ENCODE assay signal across 23 mouse cellular contexts in genomic region chr1:97827566-97827965, GRCm38 (mm10). TPM values are rescaled to one million over a fixed set of nuclear protein-coding genes. Genes with fewer than 3 reads are reported as not detected.
DNase-seq lines count a peak whose midpoint lies in the region; ATAC-seq and TF ChIP-seq lines count a peak whose summit lies in the region.
"Had no signal": no experiment of that assay in that cellular context is flagged by ENCODE, and none has a peak within 500 bp of the region (broad histone marks: within the 10 kb centered on the region; RNA-seq: fewer than 3 reads in every experiment).

No protein-coding gene starts in this region.

- WGBS in embryonic facial prominence, embryonic 14.5 days: 61% methylated on average over 2 of the region's 2 CpGs
- WGBS in embryonic facial prominence, embryonic 10.5 days: 81% methylated on average over 2 of the region's 2 CpGs
- 51% methylated on average over 2 of the region's 2 CpGs for whole genome bisulfite sequencing in lung, embryonic 16.5 days
- 35% methylated on average over 2 of the region's 2 CpGs for WGBS in lung, adult 2 months

- H3K27ac ChIP-seq in embryonic facial prominence, embryonic 14.5 days (replicated peaks; ENCODE audit: low read depth, low read length): no peak overlapping the region
- H3K27ac ChIP-seq in embryonic facial prominence, embryonic 10.5 days (replicated peaks): no peak overlapping the region
- peak overlapping the region; percentile 10; the same call in 1 of the 2 replicates for H3K27ac ChIP-seq in layer of hippocampus, adult 2 months
- no peak overlapping the region for H3K27ac ChIP-seq in lung, embryonic 16.5 days (ENCODE audit: low read length)
- H3K27ac ChIP-seq: embryonic facial prominence, embryonic 15.5 days; heart, embryonic 15.5 days; hindbrain, embryonic 13.5 days; kidney, postnatal 0 days; midbrain, embryonic 13.5 days had no signal

- no peak for ATAC-seq in embryonic facial prominence, embryonic 14.5 days (ENCODE audit: low read depth)
- ATAC-seq in lung, embryonic 16.5 days (ENCODE audit: low read depth): peak; percentile 64
- ATAC-seq: activated CD4-positive, CD25-positive, alpha-beta regulatory T cell, adult 4 months; liver, postnatal 0 days; midbrain, embryonic 13.5 days had no signal

- peak; percentile 13 for DNase-seq in embryonic facial prominence, embryonic 14.5 days (ENCODE audit: low spot score)
- DNase-seq in embryonic facial prominence, embryonic 10.5 days (ENCODE audit: low spot score): no peak
- peak in 1 of 2 experiments; percentile 55 for DNase-seq in layer of hippocampus, adult 2 months (ENCODE audit: low spot score in 2 of 2)
- no peak for DNase-seq in layer of hippocampus, postnatal 36 days
- DNase-seq in lung, adult 2 months: no peak
- peak; percentile 53 for DNase-seq in lung, postnatal 10 days
- no peak for DNase-seq in urinary bladder, postnatal 36 days (ENCODE audit: low spot score in 2 of 2)
- DNase-seq: adrenal gland, adult 8-10 months; cerebellum, adult 8-10 months; cerebellum, postnatal 36 days; embryo, embryonic 11 days; heart, postnatal 36 days; kidney, adult 18-20 months; liver, postnatal 0 days; right cerebral cortex, postnatal 25 days; thymus, postnatal 25 days had no signal

- no peak for TF ChIP-seq CTCF in layer of hippocampus, adult 2 months (conservative IDR thresholded peaks at IDR 0.05)
- no peak for TF ChIP-seq CTCF in lung, adult 2 months (IDR thresholded peaks at IDR 0.05; ENCODE audit: insufficient read depth, low read length)

- no peaks in the 10 kb centered on the region for H3K4me1 ChIP-seq in embryonic facial prominence, embryonic 14.5 days (ENCODE audit: control insufficient read depth, insufficient read depth, low read length)
- H3K4me1 ChIP-seq in embryonic facial prominence, embryonic 10.5 days: no peaks in the 10 kb centered on the region
- H3K4me1 ChIP-seq in lung, embryonic 16.5 days (replicated peaks; ENCODE audit: control insufficient read depth, insufficient read depth, low read length): no peaks in the 10 kb centered on the region
- H3K4me1 ChIP-seq in lung, adult 2 months (ENCODE audit: control insufficient read depth, insufficient read depth, low read length): no peaks in the 10 kb centered on the region; the same call in 1 of the 2 replicates
- H3K4me1 ChIP-seq: embryonic facial prominence, embryonic 15.5 days; heart, embryonic 15.5 days; hindbrain, embryonic 13.5 days; midbrain, embryonic 13.5 days had no signal

- TF ChIP-seq POLR2A in lung, adult 2 months (IDR thresholded peaks at IDR 0.05; ENCODE audit: borderline replicate concordance, extremely low read depth, low read depth, low read length): no peak

- no peaks in the 10 kb centered on the region for H3K9me3 ChIP-seq in embryonic facial prominence, embryonic 14.5 days (ENCODE audit: control insufficient read depth, low read length)
- H3K9me3 ChIP-seq in embryonic facial prominence, embryonic 10.5 days: no peaks in the 10 kb centered on the region
- H3K9me3 ChIP-seq in lung, embryonic 16.5 days (ENCODE audit: control insufficient read depth, low read length): no peaks in the 10 kb centered on the region
- H3K9me3 ChIP-seq: embryonic facial prominence, embryonic 15.5 days; heart, embryonic 15.5 days; hindbrain, embryonic 13.5 days; midbrain, embryonic 13.5 days had no signal

- peaks cover 10% of the 10 kb centered on the region for H3K36me3 ChIP-seq in embryonic facial prominence, embryonic 14.5 days (ENCODE audit: control insufficient read depth, insufficient read depth, low read length)
- H3K36me3 ChIP-seq in embryonic facial prominence, embryonic 10.5 days (replicated peaks): no peaks in the 10 kb centered on the region
- H3K36me3 ChIP-seq in lung, embryonic 16.5 days (ENCODE audit: control insufficient read depth, insufficient read depth, low read length): no peaks in the 10 kb centered on the region

- no peak overlapping the region for H3K4me3 ChIP-seq in embryonic facial prominence, embryonic 14.5 days (ENCODE audit: low read depth, low read length)
- no peak overlapping the region for H3K4me3 ChIP-seq in embryonic facial prominence, embryonic 10.5 days
- no peak overlapping the region for H3K4me3 ChIP-seq in layer of hippocampus, adult 2 months
- H3K4me3 ChIP-seq in lung, embryonic 16.5 days (ENCODE audit: low read length): no peak overlapping the region
- no peak overlapping the region for H3K4me3 ChIP-seq in lung, adult 2 months (replicated peaks; ENCODE audit: extremely low read depth, low read depth, low read length)
- H3K4me3 ChIP-seq: embryonic facial prominence, embryonic 15.5 days; heart, embryonic 15.5 days; hindbrain, embryonic 13.5 days; midbrain, embryonic 13.5 days had no signal

- H3K27me3 ChIP-seq in embryonic facial prominence, embryonic 14.5 days (replicated peaks; ENCODE audit: control insufficient read depth, insufficient read depth, low read length): no peaks in the 10 kb centered on the region
- H3K27me3 ChIP-seq in embryonic facial prominence, embryonic 10.5 days (replicated peaks; ENCODE audit: low read depth, poor library complexity, severe bottlenecking): no peaks in the 10 kb centered on the region
- no peaks in the 10 kb centered on the region for H3K27me3 ChIP-seq in lung, embryonic 16.5 days (ENCODE audit: control insufficient read depth, insufficient read depth, low read depth, low read length)
- H3K27me3 ChIP-seq: embryonic facial prominence, embryonic 15.5 days; heart, embryonic 15.5 days; hindbrain, embryonic 13.5 days; midbrain, embryonic 13.5 days had no signal

- H3K4me2 ChIP-seq in embryonic facial prominence, embryonic 14.5 days (ENCODE audit: low read depth, low read length): no peak overlapping the region
- no peak overlapping the region for H3K4me2 ChIP-seq in lung, embryonic 16.5 days (ENCODE audit: low read depth, low read length)
- H3K4me2 ChIP-seq: embryonic facial prominence, embryonic 15.5 days; heart, embryonic 15.5 days; hindbrain, embryonic 13.5 days; midbrain, embryonic 13.5 days had no signal

- H3K9ac ChIP-seq in embryonic facial prominence, embryonic 14.5 days (ENCODE audit: low read depth, low read length): no peak overlapping the region
- H3K9ac ChIP-seq in lung, embryonic 16.5 days (ENCODE audit: low read length): no peak overlapping the region
- H3K9ac ChIP-seq: embryonic facial prominence, embryonic 15.5 days; heart, embryonic 15.5 days; hindbrain, embryonic 13.5 days; liver, postnatal 0 days; midbrain, embryonic 13.5 days had no signal

RNA-seq across cellular contexts. Expression of gene Ppip5k2, which starts 57.4 kb away (rescaled TPM):
- 24.0 and 28.3 TPM in 2 replicates for polyA plus RNA-seq in embryonic facial prominence, embryonic 14.5 days (2014; fragmentation: Nextera tagmentation; extraction: Ambion mirVana)
- 56.0 and 56.7 TPM in 2 replicates for polyA plus RNA-seq in embryonic facial prominence, embryonic 10.5 days (2016; fragmentation: Nextera tagmentation; extraction: Ambion mirVana)
- total RNA-seq in layer of hippocampus, adult 2 months (2021): 10 to 100 TPM; 19.3 to 20.8 TPM
- 10 to 100 TPM; 18.7 to 19.9 TPM for total RNA-seq in layer of hippocampus, postnatal 36 days (2021)
- 22.9 TPM in 2 replicates for polyA plus RNA-seq in lung, embryonic 16.5 days (2015; fragmentation: Nextera tagmentation; extraction: Ambion mirVana)
- polyA plus RNA-seq in lung, adult 2 months (2012; rRNA removed): 3.0 and 4.3 TPM in 2 replicates

RNA-seq across cellular contexts. Expression of gene Gin1, which starts 57.6 kb away (rescaled TPM):
- polyA plus RNA-seq in embryonic facial prominence, embryonic 14.5 days (2014; fragmentation: Nextera tagmentation; extraction: Ambion mirVana): 12.1 and 12.6 TPM in 2 replicates
- polyA plus RNA-seq in embryonic facial prominence, embryonic 10.5 days (2016; fragmentation: Nextera tagmentation; extraction: Ambion mirVana): 15.9 and 17.4 TPM in 2 replicates
- 10 to 100 TPM; 11.3 to 11.4 TPM for total RNA-seq in layer of hippocampus, adult 2 months (2021)
- 10 to 100 TPM; 10.7 to 13.6 TPM for total RNA-seq in layer of hippocampus, postnatal 36 days (2021)
- 20.2 and 21.9 TPM in 2 replicates for polyA plus RNA-seq in lung, embryonic 16.5 days (2015; fragmentation: Nextera tagmentation; extraction: Ambion mirVana)
- 1.4 and 1.8 TPM in 2 replicates for polyA plus RNA-seq in lung, adult 2 months (2012; rRNA removed)

Comparison
In these comparisons a context has a peak if more than half of its experiments do, and no peak if none do; other contexts are left out.
1. DNase-seq: peak in embryonic facial prominence, embryonic 14.5 days (single experiment) and lung, postnatal 10 days (single experiment); none in embryonic facial prominence, embryonic 10.5 days (single experiment), layer of hippocampus, postnatal 36 days (0 of 2), lung, adult 2 months (single experiment) and urinary bladder, postnatal 36 days (0 of 2).